ENCODE assay signal across 16 mouse cellular contexts in the genomic region with DNA sequence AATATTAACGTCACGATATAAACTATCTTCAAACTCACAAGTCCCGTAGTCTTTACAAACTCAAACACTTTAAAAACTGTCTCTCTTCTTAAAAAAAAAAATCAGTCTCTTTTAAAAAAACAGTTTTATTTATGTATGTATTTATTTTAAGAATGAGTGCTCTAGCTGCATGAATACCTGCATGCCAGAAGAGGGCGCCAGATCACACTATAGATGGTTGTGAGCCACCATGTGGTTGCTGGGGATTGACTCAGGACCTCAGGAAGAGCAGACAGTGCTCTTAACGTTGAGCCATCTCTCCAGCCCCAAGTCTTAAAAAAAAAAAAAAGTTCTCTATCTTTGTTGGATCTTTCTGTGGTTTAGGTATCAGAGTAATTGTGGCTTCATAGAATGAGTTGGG. TPM values are rescaled to one million over a fixed set of nuclear protein-coding genes. Genes with fewer than 3 reads are reported as not detected.
DNase-seq lines count a peak whose midpoint lies in the region; ATAC-seq and TF ChIP-seq lines count a peak whose summit lies in the region.
"Had no signal": no experiment of that assay in that cellular context is flagged by ENCODE, and none has a peak within 500 bp of the region (broad histone marks: within the 10 kb centered on the region; RNA-seq: fewer than 3 reads in every experiment).

No protein-coding gene starts in this region.

- H3K4me2 ChIP-seq in lung, embryonic 14.5 days: no peak overlapping the region
- H3K4me2 ChIP-seq in liver, embryonic 14.5 days (ENCODE audit: low read depth): no peak overlapping the region
- H3K4me2 ChIP-seq: heart, embryonic 15.5 days; neural tube, embryonic 12.5 days had no signal

- no peak for ATAC-seq in lung, embryonic 14.5 days (ENCODE audit: insufficient read depth)
- ATAC-seq in liver, embryonic 14.5 days (ENCODE audit: insufficient read depth): no peak

- no peaks in the 10 kb centered on the region for H3K9me3 ChIP-seq in lung, embryonic 14.5 days (ENCODE audit: low read depth, low read length)
- H3K9me3 ChIP-seq in ES-E14 (ENCODE audit: control insufficient read depth, insufficient read depth, low read depth, low read length): no peaks in the 10 kb centered on the region
- no peaks in the 10 kb centered on the region for H3K9me3 ChIP-seq in liver, embryonic 14.5 days (ENCODE audit: control insufficient read depth, low read length)
- H3K9me3 ChIP-seq: heart, embryonic 15.5 days; neural tube, embryonic 12.5 days had no signal

- H3K27me3 ChIP-seq in lung, embryonic 14.5 days (ENCODE audit: insufficient read depth, low read length): no peaks in the 10 kb centered on the region
- no peaks in the 10 kb centered on the region for H3K27me3 ChIP-seq in liver, embryonic 14.5 days (ENCODE audit: control insufficient read depth, insufficient read depth, low read length)
- H3K27me3 ChIP-seq: heart, embryonic 15.5 days; neural tube, embryonic 12.5 days had no signal

- no peaks in the 10 kb centered on the region for H3K36me3 ChIP-seq in lung, embryonic 14.5 days (ENCODE audit: insufficient read depth)
- no peaks in the 10 kb centered on the region for H3K36me3 ChIP-seq in ES-E14 (ENCODE audit: control insufficient read depth, insufficient read depth, low read length, poor library complexity, severe bottlenecking)
- no peaks in the 10 kb centered on the region for H3K36me3 ChIP-seq in liver, embryonic 14.5 days (replicated peaks; ENCODE audit: control insufficient read depth, insufficient read depth, low read depth)
- H3K36me3 ChIP-seq: heart, embryonic 15.5 days; neural tube, embryonic 12.5 days had no signal

- no peaks in the 10 kb centered on the region for H3K4me1 ChIP-seq in lung, embryonic 14.5 days (ENCODE audit: insufficient read depth)
- peaks cover 0 to 3% of the 10 kb centered on the region in 2 experiments; a peak in 1 of 4 replicates for H3K4me1 ChIP-seq in ES-E14 (ENCODE audit: control insufficient read depth in 2 of 2, insufficient read depth in 2 of 2, low read length in 2 of 2, poor library complexity in 1 of 2)
- H3K4me1 ChIP-seq in liver, embryonic 14.5 days (replicated peaks; ENCODE audit: control insufficient read depth in 2 of 2, insufficient read depth in 2 of 2, low read length in 1 of 2): no peaks in the 10 kb centered on the region
- H3K4me1 ChIP-seq: heart, embryonic 15.5 days; neural tube, embryonic 12.5 days had no signal

- 57% methylated on average over 5 of the region's 5 CpGs for WGBS in lung, embryonic 14.5 days
- 49% methylated on average over 5 of the region's 5 CpGs for WGBS in liver, embryonic 14.5 days (ENCODE audit: insufficient replicate concordance)

- H3K4me3 ChIP-seq in lung, embryonic 14.5 days (ENCODE audit: low read depth, low read length): no peak overlapping the region
- H3K4me3 ChIP-seq in ES-E14 (ENCODE audit: insufficient read depth in 1 of 2, low read depth in 1 of 2, low read length in 2 of 2, poor library complexity in 1 of 2, severe bottlenecking in 1 of 2): no peak overlapping the region
- H3K4me3 ChIP-seq in liver, embryonic 14.5 days (ENCODE audit: insufficient read depth in 1 of 2, low read depth in 2 of 2, low read length in 2 of 2): no peak overlapping the region
- H3K4me3 ChIP-seq: heart, embryonic 15.5 days; neural tube, embryonic 12.5 days had no signal

- TF ChIP-seq EP300 in liver, embryonic 14.5 days (IDR thresholded peaks at IDR 0.05; ENCODE audit: low read depth): no peak

- in situ Hi-C loops in ES-E14 (cut with MboI; ENCODE audit: low sequenced_read_pairs in 2 of 2, unreplicated experiment in 2 of 2): no loop called here

- peak; percentile 24 for DNase-seq in embryo, embryonic 10 days (ENCODE audit: low spot score)
- DNase-seq in embryo, embryonic 11 days: no peak
- DNase-seq in lung, embryonic 14.5 days: no peak
- DNase-seq in lung, postnatal 14 days: no peak
- peak; percentile 51 for DNase-seq in ES-E14 (ENCODE audit: low read depth, low spot score)
- DNase-seq in liver, embryonic 14.5 days (ENCODE audit: low read depth in 3 of 3, low spot score in 3 of 3): no peak
- no peak for DNase-seq in cerebellum, adult 11 months
- DNase-seq in frontal cortex, postnatal 36 days (ENCODE audit: low spot score in 2 of 2): no peak
- DNase-seq: adrenal gland, postnatal 10 days; cerebellum, adult 9-11 months; gastrocnemius, postnatal 10 days had no signal

- TF ChIP-seq CTCF in lung, embryonic 14.5 days (IDR thresholded peaks at IDR 0.05; ENCODE audit: low read depth): peak; percentile 54
- peak; percentile 61 for TF ChIP-seq CTCF in liver, embryonic 14.5 days (IDR thresholded peaks at IDR 0.05; ENCODE audit: low read depth)

- no peak overlapping the region for H3K9ac ChIP-seq in lung, embryonic 14.5 days
- no peak overlapping the region for H3K9ac ChIP-seq in ES-E14 (ENCODE audit: insufficient read depth, low read depth, low read length, poor library complexity, severe bottlenecking)
- H3K9ac ChIP-seq in liver, embryonic 14.5 days (replicated peaks): no peak overlapping the region
- H3K9ac ChIP-seq: heart, embryonic 15.5 days; neural tube, embryonic 12.5 days had no signal

- no peak overlapping the region for H3K27ac ChIP-seq in lung, embryonic 14.5 days (ENCODE audit: low read depth)
- H3K27ac ChIP-seq in ES-E14 (ENCODE audit: insufficient read depth, low read depth, low read length, poor library complexity, severe bottlenecking): no peak overlapping the region
- H3K27ac ChIP-seq in liver, embryonic 14.5 days: no peak overlapping the region
- H3K27ac ChIP-seq: heart, embryonic 15.5 days; neural tube, embryonic 12.5 days had no signal

TF ChIP-seq in ES-E14, 5 proteins besides CTCF, POLR2A, EP300 and RAD21:
- TF ChIP-seq MAFK (IDR thresholded peaks at IDR 0.05; ENCODE audit: insufficient read depth, low read depth, low read length) (no peak), HCFC1 (IDR thresholded peaks at IDR 0.05; ENCODE audit: borderline replicate concordance, insufficient read depth, low read length) (no peak), ZNF384 (IDR thresholded peaks at IDR 0.05; ENCODE audit: low read depth, low read length) (no peak), ZC3H11A (IDR thresholded peaks at IDR 0.05; ENCODE audit: borderline replicate concordance, low read depth, low read length) (no peak), CHD2 (IDR thresholded peaks at IDR 0.05; ENCODE audit: low read depth, low read length) (no peak)
TF ChIP-seq in ES-E14: peak in this region for 0.

RNA-seq across cellular contexts. Expression of a gene that starts 5.5 kb away (rescaled TPM):
- 0.86 and 1.5 TPM in 2 replicates for polyA plus RNA-seq in lung, embryonic 14.5 days (2014; fragmentation: Nextera tagmentation; extraction: Ambion mirVana)
- total RNA-seq in ES-E14 (2012; rRNA removed): 3.9 and 5.7 TPM in 2 replicates
- not detected in 2 replicates for polyA plus RNA-seq in liver, embryonic 14.5 days (2012; rRNA removed)
- polyA plus RNA-seq in liver, embryonic 14.5 days (2014; fragmentation: Nextera tagmentation; extraction: Ambion mirVana): not detected in 2 replicates
- total RNA-seq: adrenal gland, postnatal 10 days; megakaryocyte-erythroid progenitor cell, adult 5-6 weeks had no signal
- polyA plus RNA-seq: neural tube, embryonic 12.5 days had no signal

RNA-seq across cellular contexts. Expression of a gene that starts 9.4 kb away (rescaled TPM):
- polyA plus RNA-seq in lung, embryonic 14.5 days (2014; fragmentation: Nextera tagmentation; extraction: Ambion mirVana): 6.2 TPM in 2 replicates
- 0.16 and 0.18 TPM in 2 replicates for total RNA-seq in ES-E14 (2012; rRNA removed)
- 0.42 and 0.66 TPM in 2 replicates for polyA plus RNA-seq in liver, embryonic 14.5 days (2012; rRNA removed)
- polyA plus RNA-seq in liver, embryonic 14.5 days (2014; fragmentation: Nextera tagmentation; extraction: Ambion mirVana): 0.52 and 0.91 TPM in 2 replicates
- total RNA-seq: megakaryocyte-erythroid progenitor cell, adult 5-6 weeks had no signal

RNA-seq across cellular contexts. Expression of a gene that starts 13.2 kb away (rescaled TPM):
- polyA plus RNA-seq in lung, embryonic 14.5 days (2014; fragmentation: Nextera tagmentation; extraction: Ambion mirVana): not detected in 2 replicates
- total RNA-seq in ES-E14 (2012; rRNA removed): 0.63 TPM in 1 of 2 replicates, not detected in the other
- polyA plus RNA-seq in liver, embryonic 14.5 days (2012; rRNA removed): not detected in 2 replicates
- polyA plus RNA-seq in liver, embryonic 14.5 days (2014; fragmentation: Nextera tagmentation; extraction: Ambion mirVana): not detected in 2 replicates
- total RNA-seq: gastrocnemius, postnatal 10 days; megakaryocyte-erythroid progenitor cell, adult 5-6 weeks had no signal
- polyA plus RNA-seq: heart, embryonic 15.5 days; intestine, embryonic 14.5 days; limb, embryonic 14.5 days; neural tube, embryonic 12.5 days had no signal

RNA-seq across cellular contexts. Expression of a gene that starts 18.2 kb away (rescaled TPM):
- not detected in 2 replicates for polyA plus RNA-seq in lung, embryonic 14.5 days (2014; fragmentation: Nextera tagmentation; extraction: Ambion mirVana)
- total RNA-seq in ES-E14 (2012; rRNA removed): not detected in 2 replicates
- polyA plus RNA-seq in liver, embryonic 14.5 days (2012; rRNA removed): not detected in 2 replicates
- not detected in 2 replicates for polyA plus RNA-seq in liver, embryonic 14.5 days (2014; fragmentation: Nextera tagmentation; extraction: Ambion mirVana)
- total RNA-seq: adrenal gland, postnatal 10 days; gastrocnemius, postnatal 10 days; megakaryocyte-erythroid progenitor cell, adult 5-6 weeks had no signal
- polyA plus RNA-seq: heart, embryonic 15.5 days; intestine, embryonic 14.5 days; limb, embryonic 14.5 days; neural tube, embryonic 12.5 days had no signal

RNA-seq across cellular contexts. Expression of a gene that starts 37.3 kb away (rescaled TPM):
- polyA plus RNA-seq in lung, embryonic 14.5 days (2014; fragmentation: Nextera tagmentation; extraction: Ambion mirVana): not detected in 2 replicates
- not detected in 2 replicates for total RNA-seq in ES-E14 (2012; rRNA removed)
- polyA plus RNA-seq in liver, embryonic 14.5 days (2012; rRNA removed): not detected in 2 replicates
- polyA plus RNA-seq in liver, embryonic 14.5 days (2014; fragmentation: Nextera tagmentation; extraction: Ambion mirVana): not detected in 2 replicates
- total RNA-seq: gastrocnemius, postnatal 10 days; megakaryocyte-erythroid progenitor cell, adult 5-6 weeks had no signal
- polyA plus RNA-seq: intestine, embryonic 14.5 days; limb, embryonic 14.5 days; neural tube, embryonic 12.5 days had no signal

Comparison
In these comparisons a context has a peak if more than half of its experiments do, and no peak if none do; other contexts are left out.
1. DNase-seq: peak in embryo, embryonic 10 days (single experiment) and ES-E14 (single experiment); none in embryo, embryonic 11 days (single experiment), lung, embryonic 14.5 days (single experiment), lung, postnatal 14 days (single experiment), liver, embryonic 14.5 days (0 of 3), cerebellum, adult 11 months (single experiment) and frontal cortex, postnatal 36 days (0 of 2).